Mouse (Mus musculus) bone marrow macrophage, adult 2 months (primary cell): ENCODE data around the gene Syne3. TPM values are rescaled to one million over a fixed set of nuclear protein-coding genes. Genes with fewer than 3 reads are reported as not detected.

Experiments
- H3K27ac ChIP-seq: 2 replicates; pipeline ENCODE4 v1.5.1; 2012; ENCODE audit warnings: low read depth, low read length; ENCODE audit not compliant: insufficient read depth
- H3K4me1 ChIP-seq: 2 replicates; pipeline ENCODE4 v1.6.1; 2012; ENCODE audit warnings: low read length; ENCODE audit not compliant: control insufficient read depth, insufficient read depth
- H3K4me3 ChIP-seq: 2 replicates; pipeline ENCODE4 v1.5.1; 2012; ENCODE audit warnings: mild to moderate bottlenecking, low read length, moderate library complexity; ENCODE audit not compliant: insufficient read depth
- CTCF ChIP-seq: IDR thresholded peaks from 2 replicates; pipeline ENCODE4 v1.5.1; 2012; ENCODE audit warnings: low read depth, mild to moderate bottlenecking, low read length, moderate library complexity
- POLR2A ChIP-seq: IDR thresholded peaks from 2 replicates; pipeline ENCODE4 v1.6.1; 2012; ENCODE audit warnings: mild to moderate bottlenecking, low read depth, low read length, borderline replicate concordance
- polyA plus RNA-seq: library from polyadenylated mRNA; stranded (reverse); fragments of >200 nt; gene quantifications from 2 replicates; pipeline ENCODE4 v1.2.4, GENCODE M21; 2012; ENCODE audit not compliant: missing spikeins, insufficient read depth, insufficient read length

The Syne3 gene
- polyA plus RNA-seq, 1 experiment, result 18.2 TPM

- TF ChIP-seq POLR2A, result no peak
- no peak for TF ChIP-seq CTCF
- Histone ChIP-seq H3K27ac (peak overlapping the region; percentile 78), H3K4me1 (peaks cover 95% of the 10 kb centered on the region), H3K4me3 (peak overlapping the region; percentile 23)
These were observed 8.9 kb downstream of the Syne3 start for GRCm38 (mm10) chr12:105000487-105001283.

GRCm38 (mm10) chr12:104999171-104999570 lies 10.4 kb downstream of the Syne3 start:
- peak overlapping the region; percentile 38 for H3K27ac ChIP-seq
- H3K4me1 ChIP-seq, result peaks cover 93% of the 10 kb centered on the region
- no peak for TF ChIP-seq CTCF
- TF ChIP-seq POLR2A, result no peak
- H3K4me3 ChIP-seq, result no peak overlapping the region

DNA sequence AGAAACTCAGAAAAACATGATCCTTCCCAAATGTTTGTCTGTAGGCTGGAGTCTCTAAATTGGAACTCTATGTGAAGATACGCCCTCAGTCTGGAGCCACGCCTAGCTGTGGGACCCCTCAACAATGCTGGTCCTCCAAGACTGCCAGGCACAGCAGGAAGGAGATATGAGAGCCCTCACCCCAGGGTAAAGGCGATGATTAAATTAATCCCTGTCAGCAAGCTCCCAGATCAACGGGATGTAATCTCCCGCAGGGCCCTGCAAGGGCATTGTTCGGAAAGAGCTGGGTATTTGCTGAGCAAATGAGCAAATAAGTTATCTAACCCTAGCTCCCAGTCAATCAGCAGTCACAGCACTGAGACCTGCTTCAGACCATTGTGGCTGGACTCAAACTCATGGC lies 11.1 kb downstream of the Syne3 start:
- Histone ChIP-seq H3K4me1 (peaks cover 91% of the 10 kb centered on the region), H3K27ac (no peak overlapping the region), H3K4me3 (no peak overlapping the region)
- TF ChIP-seq CTCF (no peak), POLR2A (no peak)

- Histone ChIP-seq H3K4me3 (no peak overlapping the region), H3K27ac (no peak overlapping the region), H3K4me1 (peaks cover 88% of the 10 kb centered on the region)
- TF ChIP-seq POLR2A (no peak), CTCF (no peak)
These were observed 11.8 kb downstream of the Syne3 start for GRCm38 (mm10) chr12:104997641-104998293.

DNA sequence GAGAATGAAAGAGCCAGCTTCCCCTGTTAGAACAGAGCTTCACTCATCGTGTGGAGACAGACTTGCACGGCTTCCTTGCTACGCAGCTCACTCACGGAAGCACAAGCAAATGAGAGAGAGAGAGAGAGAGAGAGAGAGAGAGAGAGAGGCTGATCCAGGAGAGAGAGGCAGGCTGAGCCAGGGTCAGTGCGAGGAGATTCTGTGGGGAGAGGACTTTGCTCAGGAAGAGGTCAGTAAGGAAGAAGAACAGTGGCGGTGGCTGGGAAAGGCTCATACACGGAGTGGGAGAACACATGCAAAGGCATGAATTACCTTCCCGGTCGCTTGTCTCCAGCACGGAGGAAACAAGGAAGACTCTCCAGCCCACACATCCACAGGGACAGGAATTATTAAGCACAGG lies 12.4 kb downstream of the Syne3 start:
- H3K27ac ChIP-seq, result no peak overlapping the region
- no peak overlapping the region for H3K4me3 ChIP-seq
- peaks cover 88% of the 10 kb centered on the region for H3K4me1 ChIP-seq
- TF ChIP-seq POLR2A, result no peak
- TF ChIP-seq CTCF, result no peak

DNA sequence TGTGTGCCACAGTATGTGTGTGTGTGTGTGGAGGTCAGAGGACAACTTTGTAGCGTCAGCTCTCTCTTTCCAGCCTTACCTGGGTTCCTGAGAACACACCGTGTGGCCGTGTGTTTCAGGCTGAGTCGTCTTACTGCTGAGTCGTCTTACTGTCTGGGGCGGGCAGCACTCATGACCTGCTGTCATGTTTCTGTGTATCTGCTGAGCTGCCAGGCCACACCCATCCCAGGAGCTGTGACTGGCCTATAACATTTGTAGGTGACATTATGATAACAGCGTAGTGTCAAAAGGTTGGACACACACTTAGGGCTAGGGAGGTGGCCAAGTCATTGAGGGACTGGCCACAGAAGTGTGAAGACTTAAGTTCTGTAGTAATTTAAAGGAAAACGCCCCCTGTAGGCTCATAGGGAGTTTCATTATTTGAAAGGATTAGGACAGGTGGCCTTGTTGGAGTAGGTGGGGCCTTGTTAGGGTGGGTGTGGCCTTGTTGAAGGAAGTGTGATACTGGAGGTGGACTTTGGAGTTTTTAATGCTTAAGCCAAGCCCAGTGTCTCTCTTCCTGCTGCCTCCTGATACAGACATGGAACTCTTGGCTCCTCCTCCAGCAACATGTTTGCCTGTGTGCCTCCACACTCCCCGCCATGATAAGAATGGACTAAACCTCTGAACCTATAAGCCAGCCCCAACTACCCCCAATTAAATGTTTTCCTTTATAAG lies 13.4 kb downstream of the Syne3 start:
- H3K4me1 ChIP-seq, result peaks cover 87% of the 10 kb centered on the region
- H3K4me3 ChIP-seq, result no peak overlapping the region
- no peak for TF ChIP-seq POLR2A
- TF ChIP-seq CTCF, result no peak
- no peak overlapping the region for H3K27ac ChIP-seq

DNA sequence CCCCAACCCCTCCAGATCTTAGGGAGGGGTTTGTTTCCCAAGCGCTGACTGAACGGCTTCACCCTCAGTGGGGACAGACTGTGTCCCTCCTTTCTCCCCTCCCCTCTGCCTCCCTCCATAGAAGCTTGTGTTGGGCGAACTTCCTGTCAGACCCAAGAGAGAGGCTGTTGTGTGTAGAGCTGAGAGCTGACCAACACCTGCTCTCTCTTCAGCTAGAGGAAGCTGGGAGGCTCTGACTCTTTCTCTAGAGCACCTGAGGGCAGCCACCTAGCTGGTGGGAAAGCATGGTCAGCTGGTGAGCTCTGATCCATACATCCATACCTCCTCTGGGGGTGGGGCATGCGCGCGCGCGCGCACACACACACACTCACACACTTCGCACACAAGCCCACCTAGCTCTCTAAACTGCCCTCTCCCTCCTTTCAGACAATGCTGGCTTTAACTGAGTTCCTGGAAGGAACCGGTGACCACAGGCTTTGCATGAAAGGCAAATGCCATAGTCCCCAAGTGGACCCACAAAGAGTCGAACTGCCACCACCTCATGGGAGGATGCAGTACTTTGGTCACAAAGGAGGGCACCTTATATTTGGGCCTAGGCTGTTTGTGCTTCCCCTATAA lies 14.2 kb downstream of the Syne3 start:
- TF ChIP-seq POLR2A (no peak), CTCF (no peak)
- Histone ChIP-seq H3K27ac (no peak overlapping the region), H3K4me1 (peaks cover 89% of the 10 kb centered on the region), H3K4me3 (no peak overlapping the region)

GRCm38 (mm10) chr12:104992838-104993237 lies 16.8 kb downstream of the Syne3 start:
- H3K4me3 ChIP-seq, result no peak overlapping the region
- no peak for TF ChIP-seq CTCF
- TF ChIP-seq POLR2A, result no peak
- H3K27ac ChIP-seq, result no peak overlapping the region; the same call in 1 of the 2 replicates
- peaks cover 76% of the 10 kb centered on the region for H3K4me1 ChIP-seq

DNA sequence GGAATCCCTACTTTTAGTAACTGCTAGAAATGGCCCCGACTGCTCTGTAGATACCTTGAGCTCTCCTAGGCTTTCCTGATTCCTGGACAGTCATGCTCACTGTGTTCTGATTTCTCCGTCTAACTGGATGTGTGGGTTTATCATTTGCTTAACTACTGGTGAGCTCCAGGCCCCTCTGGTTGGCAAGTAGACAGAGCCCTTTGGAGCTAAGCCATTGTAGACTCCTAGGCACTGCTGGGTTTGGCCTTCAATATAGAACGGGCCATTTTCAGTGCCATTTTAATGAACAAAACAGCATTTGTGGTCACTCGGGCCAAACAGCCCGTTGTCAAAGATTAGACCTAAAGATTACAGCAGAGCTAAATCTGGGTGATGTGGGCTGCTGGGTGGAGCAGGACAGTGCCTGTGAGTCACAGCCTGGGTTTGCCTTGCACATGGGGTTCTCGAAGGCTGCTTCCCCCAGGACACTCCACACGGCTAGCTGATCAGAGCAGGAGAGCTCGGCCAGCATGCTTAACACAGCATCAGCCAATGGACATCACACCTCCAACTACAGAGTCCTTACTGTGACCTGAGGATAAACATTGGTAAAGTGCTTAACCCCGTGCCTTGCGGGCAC lies 17.4 kb downstream of the Syne3 start:
- Histone ChIP-seq H3K4me1 (peaks cover 74% of the 10 kb centered on the region), H3K4me3 (no peak overlapping the region), H3K27ac (peak overlapping the region; percentile 1)
- no peak for TF ChIP-seq CTCF
- TF ChIP-seq POLR2A, result no peak
